Mouse (Mus musculus): ENCODE data around the gene Parp8.

- TF ChIP-seq CTCF (IDR thresholded peaks at IDR 0.05; ENCODE audit: low read depth, low read length) (no peak), TAL1 (conservative IDR thresholded peaks at IDR 0.05; ENCODE audit: low read depth, low read length) (no peak)
Observed at GRCm38 (mm10) chr13:116988706-116989105, 36.6 kb downstream of the Parp8 start.
